Mouse (Mus musculus): ENCODE data around the gene Glul. TPM values are rescaled to one million over a fixed set of nuclear protein-coding genes. Genes with fewer than 3 reads are reported as not detected.

Glul gene
- polyA plus RNA-seq, 1 experiment: 37.6 TPM

DNA sequence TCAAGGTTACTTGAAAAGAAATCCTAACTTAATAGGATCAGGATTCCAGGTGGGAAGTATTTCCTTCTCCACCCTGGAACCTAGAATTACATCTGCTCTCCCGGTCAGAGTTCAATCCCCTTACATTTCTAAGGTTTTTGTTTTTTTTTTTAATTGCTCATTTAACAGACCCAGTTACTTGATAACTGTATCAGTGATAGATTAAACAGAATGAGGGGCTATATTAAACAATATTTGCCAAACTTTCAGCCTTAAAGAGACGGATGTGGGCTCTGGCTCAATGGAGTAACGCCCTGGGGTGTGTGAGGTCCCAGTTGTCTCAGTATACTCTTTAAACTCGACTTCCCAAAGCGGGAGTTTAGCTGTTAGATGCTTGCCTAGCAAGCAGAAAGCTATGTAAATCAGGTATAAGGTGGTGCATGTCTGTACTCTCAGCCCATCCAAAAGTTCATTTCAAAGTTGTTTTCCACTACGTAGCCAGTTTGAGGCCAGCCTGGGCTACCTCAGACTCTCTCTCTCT lies 11.6 kb downstream of the Glul start:
- no peak overlapping the region for H3ac ChIP-seq (ENCODE audit: control insufficient read depth, insufficient read length)
- TF ChIP-seq MYOG (IDR thresholded peaks at IDR 0.05; ENCODE audit: control insufficient read depth in 1 of 3, insufficient read depth in 1 of 3, insufficient read length in 2 of 3, low read depth in 2 of 3): no peak
- no peak for TF ChIP-seq POLR2AphosphoS2 (IDR thresholded peaks at IDR 0.05; ENCODE audit: insufficient read length, low read depth)
- TF ChIP-seq SRF (IDR thresholded peaks at IDR 0.05; ENCODE audit: control insufficient read depth, insufficient read length, low read depth): no peak
- no peak for TF ChIP-seq POLR2A (IDR thresholded peaks at IDR 0.05; ENCODE audit: insufficient read length, low read depth)
- TF ChIP-seq CEBPB (IDR thresholded peaks at IDR 0.05; ENCODE audit: insufficient read depth, poor library complexity, severe bottlenecking): no peak
- no peak for TF ChIP-seq MYOD1 (IDR thresholded peaks at IDR 0.05; ENCODE audit: control insufficient read depth in 1 of 3, insufficient read length in 2 of 3, low read depth in 2 of 3)
- no peak for TF ChIP-seq MAX (IDR thresholded peaks at IDR 0.05; ENCODE audit: low read depth)
- TF ChIP-seq TCF3 (IDR thresholded peaks at IDR 0.05; ENCODE audit: insufficient read length, low read depth): no peak
- no peak for TF ChIP-seq USF1 (IDR thresholded peaks at IDR 0.05; ENCODE audit: low read depth)
- no peak for TF ChIP-seq TCF12 (IDR thresholded peaks at IDR 0.05; ENCODE audit: insufficient read depth, poor library complexity, severe bottlenecking)
- TF ChIP-seq REST (IDR thresholded peaks at IDR 0.05; ENCODE audit: insufficient read depth, insufficient read length): no peak
- no peak for TF ChIP-seq E2F4 (IDR thresholded peaks at IDR 0.05; ENCODE audit: insufficient read depth)
- peaks cover 15% of the 10 kb centered on the region for H3K36me3 ChIP-seq (ENCODE audit: control insufficient read depth, insufficient read depth)

DNA sequence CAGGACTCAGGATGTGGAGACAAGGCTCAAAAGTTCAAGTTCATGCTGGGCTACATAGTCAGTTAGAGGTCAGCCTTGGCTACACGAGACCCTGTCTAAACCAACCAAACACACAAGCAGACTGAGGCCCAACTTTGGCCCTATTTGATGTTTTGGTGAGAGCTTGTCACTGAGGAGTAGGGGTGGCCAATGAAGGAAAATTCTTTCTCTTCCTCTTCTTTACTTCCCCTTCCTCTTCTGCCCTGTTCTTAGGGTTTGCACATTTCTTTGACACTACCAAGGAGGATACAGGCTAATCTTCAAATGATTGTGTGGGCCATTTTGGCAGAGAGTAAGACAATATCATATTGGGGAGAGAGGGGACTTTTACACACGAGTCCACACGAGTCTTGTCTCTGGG lies 14.1 kb downstream of the Glul start:
- no peak overlapping the region for H3ac ChIP-seq (ENCODE audit: control insufficient read depth, insufficient read length)
- no peak overlapping the region for H3K4me3 ChIP-seq
- no peak for TF ChIP-seq E2F4 (IDR thresholded peaks at IDR 0.05; ENCODE audit: insufficient read depth)
- no peak for TF ChIP-seq MYOG (IDR thresholded peaks at IDR 0.05; ENCODE audit: control insufficient read depth in 1 of 3, insufficient read depth in 1 of 3, insufficient read length in 2 of 3, low read depth in 2 of 3)
- no peak for TF ChIP-seq TCF12 (IDR thresholded peaks at IDR 0.05; ENCODE audit: insufficient read depth, poor library complexity, severe bottlenecking)
- no peak for TF ChIP-seq USF1 (IDR thresholded peaks at IDR 0.05; ENCODE audit: low read depth)
- no peak for TF ChIP-seq CEBPB (IDR thresholded peaks at IDR 0.05; ENCODE audit: insufficient read depth, poor library complexity, severe bottlenecking)
- no peak for TF ChIP-seq MAX (IDR thresholded peaks at IDR 0.05; ENCODE audit: low read depth)
- TF ChIP-seq POLR2A (IDR thresholded peaks at IDR 0.05; ENCODE audit: insufficient read length, low read depth): no peak
- TF ChIP-seq TCF3 (IDR thresholded peaks at IDR 0.05; ENCODE audit: insufficient read length, low read depth): no peak
- no peak for TF ChIP-seq MYOD1 (IDR thresholded peaks at IDR 0.05; ENCODE audit: control insufficient read depth in 1 of 3, insufficient read length in 2 of 3, low read depth in 2 of 3)
- no peak for TF ChIP-seq REST (IDR thresholded peaks at IDR 0.05; ENCODE audit: insufficient read depth, insufficient read length)
- no peak for TF ChIP-seq POLR2AphosphoS2 (IDR thresholded peaks at IDR 0.05; ENCODE audit: insufficient read length, low read depth)
- no peak for TF ChIP-seq SRF (IDR thresholded peaks at IDR 0.05; ENCODE audit: control insufficient read depth, insufficient read length, low read depth)
- H3K79me2 ChIP-seq (ENCODE audit: control insufficient read depth, insufficient read depth): no peaks in the 10 kb centered on the region
- no peaks in the 10 kb centered on the region for H3K27me3 ChIP-seq (ENCODE audit: control insufficient read depth, insufficient read depth, insufficient read length)
- no peak overlapping the region for H3K4me2 ChIP-seq (ENCODE audit: low read depth)
- H3K36me3 ChIP-seq (ENCODE audit: control insufficient read depth, insufficient read depth): no peaks in the 10 kb centered on the region

More for the DNA sequence above, 11.6 kb downstream of the Glul start:
- Histone ChIP-seq H3K4me2 (ENCODE audit: low read depth) (no peak overlapping the region), H3K4me3 (no peak overlapping the region), H3K27me3 (ENCODE audit: control insufficient read depth, insufficient read depth, insufficient read length) (no peaks in the 10 kb centered on the region), H3K79me2 (ENCODE audit: control insufficient read depth, insufficient read depth) (no peaks in the 10 kb centered on the region)

DNA sequence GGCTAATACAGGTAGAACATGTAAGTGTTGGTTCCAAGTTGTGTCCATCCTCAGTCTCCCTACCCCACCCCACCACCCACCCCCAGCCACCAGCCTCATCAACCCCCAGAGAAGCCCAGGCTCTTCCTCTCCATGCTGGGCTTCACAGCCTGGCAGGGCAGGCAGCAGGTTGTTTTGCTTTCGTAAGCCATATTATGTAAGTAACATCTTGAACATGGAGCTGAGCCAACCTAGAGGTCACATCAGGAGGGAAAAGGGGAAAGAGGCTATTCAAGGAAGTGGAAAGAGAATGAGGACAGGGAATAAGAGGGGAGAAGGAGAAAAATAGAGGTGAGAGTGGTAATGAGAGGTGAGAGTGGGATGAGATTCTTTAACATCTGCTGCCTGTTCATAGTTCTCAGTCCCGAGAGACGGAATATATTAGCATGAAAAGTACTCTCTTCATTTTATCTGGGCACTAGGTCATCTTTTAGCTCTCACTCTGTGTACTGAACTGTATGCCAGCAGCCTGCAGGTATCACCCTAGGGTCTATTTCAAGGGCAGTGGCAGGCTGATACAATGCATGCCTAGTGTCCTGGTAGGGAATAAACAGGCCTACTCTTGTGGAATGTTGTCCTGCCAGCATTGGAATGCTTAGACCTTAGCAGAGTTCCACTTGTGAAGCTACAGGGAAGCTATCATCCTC lies 18.9 kb downstream of the Glul start:
- Histone ChIP-seq H3K79me2 (ENCODE audit: control insufficient read depth, insufficient read depth) (no peaks in the 10 kb centered on the region), H3K4me3 (no peak overlapping the region), H3ac (ENCODE audit: control insufficient read depth, insufficient read length) (no peak overlapping the region), H3K36me3 (ENCODE audit: control insufficient read depth, insufficient read depth) (no peaks in the 10 kb centered on the region), H3K4me2 (ENCODE audit: low read depth) (no peak overlapping the region), H3K27me3 (ENCODE audit: control insufficient read depth, insufficient read depth, insufficient read length) (no peaks in the 10 kb centered on the region)
- TF ChIP-seq TCF12 (IDR thresholded peaks at IDR 0.05; ENCODE audit: insufficient read depth, poor library complexity, severe bottlenecking) (no peak), E2F4 (IDR thresholded peaks at IDR 0.05; ENCODE audit: insufficient read depth) (no peak), MYOD1 (IDR thresholded peaks at IDR 0.05; ENCODE audit: control insufficient read depth in 1 of 3, insufficient read length in 2 of 3, low read depth in 2 of 3) (no peak), MYOG (IDR thresholded peaks at IDR 0.05; ENCODE audit: control insufficient read depth in 1 of 3, insufficient read depth in 1 of 3, insufficient read length in 2 of 3, low read depth in 2 of 3) (no peak), SRF (IDR thresholded peaks at IDR 0.05; ENCODE audit: control insufficient read depth, insufficient read length, low read depth) (no peak), REST (IDR thresholded peaks at IDR 0.05; ENCODE audit: insufficient read depth, insufficient read length) (no peak), TCF3 (IDR thresholded peaks at IDR 0.05; ENCODE audit: insufficient read length, low read depth) (no peak), POLR2A (IDR thresholded peaks at IDR 0.05; ENCODE audit: insufficient read length, low read depth) (no peak), CEBPB (IDR thresholded peaks at IDR 0.05; ENCODE audit: insufficient read depth, poor library complexity, severe bottlenecking) (no peak), MAX (IDR thresholded peaks at IDR 0.05; ENCODE audit: low read depth) (no peak)

DNA sequence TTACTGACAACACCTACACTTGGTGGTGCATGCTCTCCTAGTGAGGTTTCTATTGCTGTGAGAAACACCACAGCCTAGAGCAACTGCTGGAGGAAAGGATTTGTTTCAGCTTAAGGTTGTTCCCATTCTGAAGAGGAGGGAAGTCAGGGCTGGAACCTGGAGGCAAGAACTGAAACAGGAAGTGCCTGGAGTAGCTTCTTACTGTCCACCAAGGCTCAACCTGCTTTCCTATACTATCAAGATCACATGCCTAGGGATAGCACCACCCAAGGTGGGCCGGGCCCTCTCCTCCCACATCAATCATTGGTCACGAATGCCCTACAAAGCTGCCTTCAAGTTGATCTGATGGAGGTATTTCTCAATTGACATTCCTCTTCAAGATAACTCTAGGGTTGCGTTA lies 21.9 kb downstream of the Glul start:
- Histone ChIP-seq H3K79me2 (ENCODE audit: control insufficient read depth, insufficient read depth) (no peaks in the 10 kb centered on the region), H3K4me2 (ENCODE audit: low read depth) (no peak overlapping the region), H3K36me3 (ENCODE audit: control insufficient read depth, insufficient read depth) (no peaks in the 10 kb centered on the region), H3K4me3 (no peak overlapping the region), H3ac (ENCODE audit: control insufficient read depth, insufficient read length) (no peak overlapping the region), H3K27me3 (ENCODE audit: control insufficient read depth, insufficient read depth, insufficient read length) (no peaks in the 10 kb centered on the region)
- no peak for TF ChIP-seq TCF12 (IDR thresholded peaks at IDR 0.05; ENCODE audit: insufficient read depth, poor library complexity, severe bottlenecking)
- no peak for TF ChIP-seq POLR2AphosphoS2 (IDR thresholded peaks at IDR 0.05; ENCODE audit: insufficient read length, low read depth)
- no peak for TF ChIP-seq E2F4 (IDR thresholded peaks at IDR 0.05; ENCODE audit: insufficient read depth)
- no peak for TF ChIP-seq MYOD1 (IDR thresholded peaks at IDR 0.05; ENCODE audit: control insufficient read depth in 1 of 3, insufficient read length in 2 of 3, low read depth in 2 of 3)
- no peak for TF ChIP-seq USF1 (IDR thresholded peaks at IDR 0.05; ENCODE audit: low read depth)
- no peak for TF ChIP-seq MAX (IDR thresholded peaks at IDR 0.05; ENCODE audit: low read depth)
- no peak for TF ChIP-seq SRF (IDR thresholded peaks at IDR 0.05; ENCODE audit: control insufficient read depth, insufficient read length, low read depth)
- no peak for TF ChIP-seq TCF3 (IDR thresholded peaks at IDR 0.05; ENCODE audit: insufficient read length, low read depth)
- no peak for TF ChIP-seq POLR2A (IDR thresholded peaks at IDR 0.05; ENCODE audit: insufficient read length, low read depth)
- no peak for TF ChIP-seq CEBPB (IDR thresholded peaks at IDR 0.05; ENCODE audit: insufficient read depth, poor library complexity, severe bottlenecking)
- TF ChIP-seq REST (IDR thresholded peaks at IDR 0.05; ENCODE audit: insufficient read depth, insufficient read length): no peak
- TF ChIP-seq MYOG (IDR thresholded peaks at IDR 0.05; ENCODE audit: control insufficient read depth in 1 of 3, insufficient read depth in 1 of 3, insufficient read length in 2 of 3, low read depth in 2 of 3): no peak
